Mouse (Mus musculus) layer of hippocampus, adult 9-11 months (tissue): Measurements from ENCODE around the gene Gmnn.
"Not testable (repeated sequence)": the region's sequence is repeated elsewhere in the genome, so short reads cannot be mapped to it uniquely, and the experiment has no call there.

Experiments used
- DNase-seq: peaks from one replicate; pipeline ENCODE4 v3.0.0; 2022

Gmnn gene

GRCm38 (mm10) chr13:24761403-24762227, at the start of gene Gmnn:
TSS of gene Gmnn (minus strand) at chr13:24761923.
- DNase-seq, result peak; percentile 71

GRCm38 (mm10) chr13:24806079-24806478, 44.4 kb upstream of the Gmnn start:
- DNase-seq, result no peak

DNA sequence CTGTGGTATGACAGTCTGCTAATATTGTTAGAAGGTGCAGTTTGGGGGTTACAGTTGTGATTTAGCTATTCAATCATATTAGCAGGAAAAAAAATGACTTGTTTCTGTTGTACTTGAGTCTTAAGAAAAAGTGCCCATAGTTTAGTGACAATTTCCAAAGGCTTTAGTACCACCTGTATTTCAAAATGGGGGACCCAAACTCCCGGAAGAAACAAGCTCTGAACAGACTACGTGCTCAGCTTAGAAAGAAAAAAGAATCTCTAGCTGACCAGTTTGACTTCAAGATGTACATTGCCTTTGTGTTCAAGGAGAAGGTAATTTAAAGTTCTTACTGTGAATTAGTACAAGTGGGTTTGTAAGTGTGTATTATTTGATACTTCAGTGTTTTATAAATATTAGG, 41.5 kb upstream of the Gmnn start:
- no peak for DNase-seq

GRCm38 (mm10) chr13:24802131-24802691, 40.5 kb upstream of the Gmnn start:
- DNase-seq, result peak; percentile 38

DNA sequence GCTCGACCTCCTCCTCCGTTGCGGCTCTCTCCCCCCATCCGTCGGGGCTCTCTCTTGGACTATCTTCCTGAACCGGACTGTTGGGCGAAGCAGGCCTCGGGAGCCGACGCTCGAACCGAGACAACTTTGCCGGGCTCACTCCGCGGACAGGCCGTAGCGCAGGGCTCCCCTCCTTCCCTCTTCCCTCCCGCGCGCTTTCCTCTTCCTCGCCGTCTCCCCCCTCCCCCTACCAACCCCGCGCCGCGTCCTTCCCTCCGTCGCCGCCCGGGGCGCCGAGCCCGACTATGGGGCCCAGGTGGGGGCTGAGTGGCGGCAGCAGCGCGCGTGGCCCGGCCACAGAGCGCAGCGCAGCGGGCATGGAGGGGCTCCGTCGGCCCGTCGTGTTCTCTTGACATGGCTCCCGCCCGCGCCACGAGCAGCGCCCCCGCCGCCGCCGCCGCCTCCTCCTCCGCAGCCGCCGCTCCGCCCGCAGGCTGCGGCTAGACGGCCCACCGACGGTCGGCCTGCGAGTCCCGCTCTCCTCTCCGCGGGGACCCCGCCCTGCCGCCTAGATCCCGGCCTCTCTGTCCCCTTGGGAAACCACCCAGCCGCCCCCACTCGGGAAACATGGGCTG, 39.7 kb upstream of the Gmnn start, which contains the start of gene BC005537:
Gene BC005537, plus strand, starts transcription at position 350 of the 614 bp plus-strand sequence.
- no peak for DNase-seq

GRCm38 (mm10) chr13:24800674-24801307, 39.1 kb upstream of the Gmnn start:
- DNase-seq, result peak; percentile 98

DNA sequence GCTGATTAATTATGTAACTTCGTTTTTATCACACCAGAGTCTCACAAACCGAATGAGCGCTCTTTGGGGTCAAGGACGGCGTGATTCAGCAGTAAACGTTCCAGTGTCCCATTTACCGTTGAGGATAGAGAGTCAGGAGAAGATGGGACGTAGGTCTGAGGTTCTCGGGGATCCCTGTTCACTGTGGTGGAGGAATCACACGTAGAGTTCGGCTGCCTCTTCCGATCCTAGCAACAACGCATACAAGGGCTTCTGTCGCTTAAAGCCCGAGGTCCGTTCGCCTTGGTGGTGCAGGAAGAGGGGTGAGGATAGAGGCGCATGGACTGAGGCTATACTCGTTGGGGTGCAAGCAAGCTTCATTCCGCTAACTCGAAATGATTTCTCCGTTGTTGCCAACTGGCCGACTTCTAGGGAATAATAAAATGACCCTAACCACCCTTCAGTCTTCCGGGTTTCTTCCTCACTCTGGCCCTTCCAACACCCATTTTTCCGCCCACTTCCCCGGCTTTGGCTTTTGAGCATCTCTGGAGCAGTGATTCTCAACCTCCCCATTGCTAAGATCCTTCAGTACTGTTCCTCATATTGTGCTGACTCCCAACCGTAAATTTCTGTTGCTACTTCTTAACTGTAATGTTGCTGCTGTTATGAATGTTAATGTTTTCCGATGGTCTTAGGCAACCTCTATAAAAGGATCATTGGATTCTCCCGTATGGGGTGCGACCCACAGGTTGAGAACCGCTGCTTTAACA, 38.4 kb upstream of the Gmnn start:
- DNase-seq, result peak; percentile 43

GRCm38 (mm10) chr13:24799378-24799777, 37.7 kb upstream of the Gmnn start:
- DNase-seq, result no peak

DNA sequence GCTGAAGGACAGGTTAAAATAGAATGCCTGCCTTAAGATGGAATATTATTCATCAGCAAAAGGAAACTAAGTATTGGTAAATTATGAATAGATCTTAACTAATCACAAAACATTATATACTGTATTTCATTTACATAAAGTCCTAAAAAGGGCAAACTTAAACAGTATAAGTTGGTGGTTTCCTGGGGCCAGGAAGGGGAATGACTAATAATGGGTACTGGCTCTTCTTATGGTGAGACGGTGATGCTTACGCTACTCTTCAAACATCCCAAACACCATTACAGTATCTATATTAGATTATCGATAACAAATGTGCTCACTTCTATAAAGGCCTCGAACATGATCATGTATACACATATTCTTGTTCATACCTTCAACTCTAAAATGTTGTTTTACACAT, 37.0 kb upstream of the Gmnn start:
- DNase-seq, result no peak

- no peak for DNase-seq
Observed at GRCm38 (mm10) chr13:24792411-24793045, 30.8 kb upstream of the Gmnn start.

- DNase-seq, result peak; percentile 79
Observed at GRCm38 (mm10) chr13:24791349-24791748, 29.6 kb upstream of the Gmnn start.

DNA sequence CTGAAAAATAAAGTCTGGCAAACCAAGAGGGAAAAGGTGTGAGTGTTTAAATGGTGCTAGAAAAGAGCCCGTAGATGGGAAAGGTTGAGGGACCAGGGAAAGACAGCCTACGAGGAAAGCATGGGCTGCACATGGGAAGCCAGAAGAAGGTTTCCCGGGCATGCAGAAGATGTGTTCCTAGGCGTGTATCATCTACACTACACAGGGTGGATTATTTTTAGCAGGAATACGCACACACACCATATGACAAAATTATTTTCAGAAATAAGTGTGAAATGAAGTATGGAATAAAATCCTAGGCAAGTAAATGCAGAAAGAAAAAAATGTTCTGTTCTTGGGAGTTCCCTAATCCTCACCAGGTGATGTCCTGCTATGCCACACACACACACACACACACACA, 25.8 kb upstream of the Gmnn start:
- no peak for DNase-seq

GRCm38 (mm10) chr13:24786014-24786490, 24.3 kb upstream of the Gmnn start:
- DNase-seq, result no peak

GRCm38 (mm10) chr13:24781916-24782315, 20.2 kb upstream of the Gmnn start:
- DNase-seq, result no peak

DNA sequence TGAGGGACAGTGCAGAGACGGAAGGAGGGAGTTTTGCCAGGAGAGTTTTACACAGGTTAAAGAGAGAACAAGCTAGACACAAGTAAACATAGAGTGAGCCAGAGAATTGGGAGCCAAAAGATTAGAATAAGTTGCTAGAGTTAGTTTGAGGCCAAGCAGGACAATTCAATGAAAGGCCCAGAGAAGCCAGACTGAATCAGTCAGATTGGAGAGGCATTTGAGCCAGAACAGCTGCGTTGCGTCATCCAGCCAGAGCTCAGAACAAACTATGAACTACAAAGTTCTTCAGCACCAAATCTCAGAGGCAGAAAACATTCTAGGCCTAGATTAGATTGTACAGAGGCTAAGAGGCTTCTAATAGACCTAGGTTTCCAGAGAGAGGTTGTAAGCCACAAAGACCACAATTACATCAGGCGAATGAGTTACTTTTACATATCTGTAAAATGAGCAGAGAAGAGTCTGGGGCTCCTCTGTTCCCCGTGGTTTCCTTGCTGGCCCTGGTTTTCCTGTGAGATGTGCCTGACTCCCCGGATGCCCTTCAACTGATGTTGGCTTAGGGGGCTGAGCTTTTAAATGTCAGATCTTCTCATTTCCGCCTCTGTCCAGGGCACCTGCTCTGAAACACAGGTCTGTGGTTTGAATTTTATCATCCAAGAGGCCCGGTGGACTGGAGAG, 17.1 kb upstream of the Gmnn start:
- DNase-seq, result no peak

GRCm38 (mm10) chr13:24778026-24778425, 16.3 kb upstream of the Gmnn start:
- DNase-seq, result no peak

GRCm38 (mm10) chr13:24776146-24776844, 14.6 kb upstream of the Gmnn start:
- DNase-seq, result peak; percentile 72

DNA sequence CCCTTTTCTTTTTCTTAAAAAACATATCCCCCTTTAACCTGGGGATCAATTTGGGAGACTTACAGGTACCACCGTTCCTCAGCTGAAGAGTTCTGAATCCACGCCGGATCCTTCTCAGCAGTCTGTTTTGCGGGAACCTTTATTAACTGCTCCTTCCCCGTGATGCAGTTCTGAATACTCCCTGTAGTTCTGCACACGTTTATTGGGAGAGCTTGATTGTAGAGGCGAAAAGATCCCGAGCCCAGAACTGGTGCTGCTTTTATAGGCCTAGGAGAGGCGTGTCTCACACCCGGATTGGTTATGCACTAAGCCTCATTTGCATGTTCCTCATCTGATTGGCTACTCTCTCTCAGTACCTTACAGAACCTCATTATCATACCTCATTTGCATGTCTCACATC, 9.8 kb upstream of the Gmnn start:
- not testable (repeated sequence) for DNase-seq

GRCm38 (mm10) chr13:24767809-24768208, 6.1 kb upstream of the Gmnn start:
- not testable (repeated sequence) for DNase-seq

DNA sequence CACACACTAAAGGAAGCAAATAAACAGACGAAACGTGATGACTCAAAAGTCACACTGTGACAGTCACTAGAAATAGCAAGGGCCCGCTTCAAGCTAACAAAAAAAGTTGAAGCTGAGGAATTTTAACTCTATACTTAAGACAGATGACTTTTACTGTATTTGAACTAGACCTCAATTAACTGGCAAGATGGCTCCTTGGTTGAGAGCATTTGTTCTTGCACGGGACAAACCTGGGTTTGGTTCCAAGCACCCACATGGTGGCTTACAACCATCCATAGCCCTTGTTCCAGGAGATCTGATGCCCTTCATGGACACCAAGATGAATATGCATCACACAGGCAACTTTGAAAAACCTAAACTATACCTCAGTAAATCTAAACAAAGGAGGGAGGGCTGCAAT, 531 bp upstream of the Gmnn start:
- DNase-seq, result no peak

DNA sequence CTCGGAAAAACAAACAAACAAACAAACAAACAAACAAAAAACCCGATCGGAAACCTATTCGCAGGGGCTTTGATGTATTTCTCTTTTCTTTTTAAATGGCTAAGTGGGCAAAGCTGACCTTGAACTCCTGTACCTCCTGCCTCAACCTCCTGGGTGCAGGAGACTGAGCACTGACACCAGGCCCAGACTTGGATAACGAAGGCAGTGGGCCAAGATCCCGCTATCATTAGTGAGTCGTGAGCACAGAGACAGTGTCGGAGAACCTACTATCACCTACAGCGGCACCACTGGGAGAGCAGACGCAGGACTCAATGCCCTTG, 680 bp downstream of the Gmnn start:
- no peak for DNase-seq
